Mouse (Mus musculus) brain, embryonic 14.5 days (tissue): ENCODE data around the gene Ccdc62.

Source experiments
- CTCF ChIP-seq: fragments of 200-500 bp; IDR thresholded peaks from 2 replicates; pipeline ENCODE4 v1.5.1; 2012; ENCODE audit warnings: inconsistent platforms, mild to moderate bottlenecking, moderate library complexity, borderline replicate concordance; ENCODE audit not compliant: insufficient read depth, insufficient read length; ENCODE audit errors: extremely low read depth
- POLR2A ChIP-seq: fragments of 200-500 bp; IDR thresholded peaks from 2 replicates; pipeline ENCODE4 v1.6.1; 2012; ENCODE audit warnings: mild to moderate bottlenecking, inconsistent platforms, borderline replicate concordance; ENCODE audit not compliant: poor library complexity, insufficient read depth, insufficient read length, severe bottlenecking; ENCODE audit errors: extremely low read depth

- TF ChIP-seq POLR2A (no peak), CTCF (no peak)
Measured at GRCm38 (mm10) chr5:123890987-123891386, 39.5 kb upstream of the Ccdc62 start.
